10 mouse cellular contexts compared by ENCODE assay signal in genomic region chr13:41360272-41360815, GRCm38 (mm10).
DNase-seq lines count a peak whose midpoint lies in the region; ATAC-seq lines count a peak whose summit lies in the region.
"Had no signal": no experiment of that assay in that cellular context is flagged by ENCODE, and none has a peak within 500 bp of the region (broad histone marks: within the 10 kb centered on the region; RNA-seq: fewer than 3 reads in every experiment).

No protein-coding gene starts in this region.

- no peaks in the 10 kb centered on the region for H3K9me3 ChIP-seq in heart, embryonic 16.5 days (replicated peaks; ENCODE audit: control insufficient read depth, low read length)
- no peaks in the 10 kb centered on the region for H3K9me3 ChIP-seq in embryonic facial prominence, embryonic 12.5 days
- H3K9me3 ChIP-seq in hindbrain, embryonic 14.5 days (ENCODE audit: control insufficient read depth, low read length), result no peaks in the 10 kb centered on the region
- H3K9me3 ChIP-seq in midbrain, embryonic 14.5 days (ENCODE audit: control insufficient read depth, low read length), result no peaks in the 10 kb centered on the region

- no peak overlapping the region; the same call in 1 of the 2 replicates for H3K9ac ChIP-seq in heart, embryonic 16.5 days (ENCODE audit: low read length)
- H3K9ac ChIP-seq in embryonic facial prominence, embryonic 12.5 days, result no peak overlapping the region
- H3K9ac ChIP-seq in hindbrain, embryonic 14.5 days, result no peak overlapping the region
- H3K9ac ChIP-seq in midbrain, embryonic 14.5 days (replicated peaks; ENCODE audit: low read length), result no peak overlapping the region
- H3K9ac ChIP-seq: liver, embryonic 14.5 days had no signal

- no peak for ATAC-seq in heart, embryonic 16.5 days (replicated peaks; ENCODE audit: extremely low read depth, insufficient read depth, low FRiP score)
- no peak for ATAC-seq in embryonic facial prominence, embryonic 12.5 days (ENCODE audit: insufficient number of reproducible peaks, insufficient read depth, low FRiP score, low TSS enrichment)
- no peak for ATAC-seq in hindbrain, embryonic 14.5 days (ENCODE audit: low FRiP score)
- ATAC-seq in midbrain, embryonic 14.5 days (ENCODE audit: low FRiP score, low TSS enrichment), result no peak
- ATAC-seq: CD4-positive, CD25-positive, alpha-beta regulatory T cell, adult 4 months had no signal

- peaks cover 28% of the 10 kb centered on the region for H3K4me1 ChIP-seq in heart, embryonic 16.5 days (ENCODE audit: control insufficient read depth, insufficient read depth, low read length)
- H3K4me1 ChIP-seq in embryonic facial prominence, embryonic 12.5 days, result peaks cover 18% of the 10 kb centered on the region
- peaks cover 24% of the 10 kb centered on the region for H3K4me1 ChIP-seq in hindbrain, embryonic 14.5 days (replicated peaks; ENCODE audit: control insufficient read depth, insufficient read depth, low read length)
- H3K4me1 ChIP-seq in midbrain, embryonic 14.5 days (ENCODE audit: control insufficient read depth, insufficient read depth, low read length), result peaks cover 20% of the 10 kb centered on the region

- H3K4me2 ChIP-seq in heart, embryonic 16.5 days (ENCODE audit: low read depth, low read length), result peak overlapping the region; percentile 85; the same call in 1 of the 2 replicates
- H3K4me2 ChIP-seq in embryonic facial prominence, embryonic 12.5 days (replicated peaks), result peak overlapping the region; percentile 67
- peak overlapping the region; percentile 81; the same call in 1 of the 2 replicates for H3K4me2 ChIP-seq in hindbrain, embryonic 14.5 days (replicated peaks)
- H3K4me2 ChIP-seq in midbrain, embryonic 14.5 days (ENCODE audit: low read length), result peak overlapping the region; percentile 82; the same call in 1 of the 2 replicates

- no peak for DNase-seq in heart, postnatal 14 days
- no peak for DNase-seq in hindbrain, embryonic 14.5 days (ENCODE audit: low spot score)
- DNase-seq in midbrain, embryonic 14.5 days, result no peak
- no peak for DNase-seq in adrenal gland, postnatal 36 days
- no peak for DNase-seq in layer of hippocampus, adult 9-11 months
- DNase-seq in left cerebral cortex, adult 11 months (ENCODE audit: low spot score), result no peak

- 48% methylated on average over 8 of the region's 8 CpGs for WGBS in heart, embryonic 16.5 days
- 23% methylated on average over 8 of the region's 8 CpGs for whole genome bisulfite sequencing in embryonic facial prominence, embryonic 12.5 days
- 15% methylated on average over 8 of the region's 8 CpGs for WGBS in hindbrain, embryonic 14.5 days
- 9% methylated on average over 8 of the region's 8 CpGs for WGBS in midbrain, embryonic 14.5 days

- no peaks in the 10 kb centered on the region for H3K36me3 ChIP-seq in heart, embryonic 16.5 days (ENCODE audit: control insufficient read depth, insufficient read depth)
- H3K36me3 ChIP-seq in embryonic facial prominence, embryonic 12.5 days, result no peaks in the 10 kb centered on the region
- H3K36me3 ChIP-seq in hindbrain, embryonic 14.5 days (replicated peaks; ENCODE audit: control insufficient read depth, insufficient read depth), result no peaks in the 10 kb centered on the region
- no peaks in the 10 kb centered on the region for H3K36me3 ChIP-seq in midbrain, embryonic 14.5 days (ENCODE audit: control insufficient read depth, insufficient read depth, low read length)

- intact Hi-C loops in heart, postnatal 14 days (cut with DNase I), result no loop called here

- H3K27me3 ChIP-seq in heart, embryonic 16.5 days (ENCODE audit: control insufficient read depth, insufficient read depth, low read length), result no peaks in the 10 kb centered on the region
- no peaks in the 10 kb centered on the region; the same call in 1 of the 2 replicates for H3K27me3 ChIP-seq in embryonic facial prominence, embryonic 12.5 days
- no peaks in the 10 kb centered on the region; the same call in 1 of the 2 replicates for H3K27me3 ChIP-seq in hindbrain, embryonic 14.5 days (ENCODE audit: control insufficient read depth, insufficient read depth, low read length)
- H3K27me3 ChIP-seq in midbrain, embryonic 14.5 days (ENCODE audit: control insufficient read depth, insufficient read depth, low read length), result no peaks in the 10 kb centered on the region; the same call in 1 of the 2 replicates

- H3K4me3 ChIP-seq in heart, embryonic 16.5 days (ENCODE audit: low read length), result no peak overlapping the region
- no peak overlapping the region for H3K4me3 ChIP-seq in embryonic facial prominence, embryonic 12.5 days
- no peak overlapping the region for H3K4me3 ChIP-seq in hindbrain, embryonic 14.5 days (replicated peaks; ENCODE audit: low read length)
- no peak overlapping the region for H3K4me3 ChIP-seq in midbrain, embryonic 14.5 days (replicated peaks; ENCODE audit: low read depth, low read length)

- H3K27ac ChIP-seq in heart, embryonic 16.5 days (ENCODE audit: low read length), result no peak overlapping the region
- no peak overlapping the region for H3K27ac ChIP-seq in embryonic facial prominence, embryonic 12.5 days
- H3K27ac ChIP-seq in hindbrain, embryonic 14.5 days, result no peak overlapping the region
- no peak overlapping the region for H3K27ac ChIP-seq in midbrain, embryonic 14.5 days (replicated peaks; ENCODE audit: low read depth, low read length)
- H3K27ac ChIP-seq: liver, embryonic 14.5 days had no signal
